Mouse (Mus musculus): ENCODE results near the gene Tbx20. TPM values are rescaled to one million over a fixed set of nuclear protein-coding genes. Genes with fewer than 3 reads are reported as not detected.

The Tbx20 gene
- polyA plus RNA-seq (2014; fragmentation: Illumina TruSeq; extraction: RNeasy Lipid Tissue Mini Kit (QIAGEN cat#74804); ENCODE audit: low read depth, low replicate concordance) = not detected

GRCm38 (mm10) chr9:24774160-24774969 lies at the start of gene Tbx20:
Gene Tbx20 (minus strand): TSS chr9:24774303.

GRCm38 (mm10) chr9:24695700-24696404 lies 78.3 kb downstream of the Tbx20 start, which contains the start of gene Dpy19l2:
Gene Dpy19l2 (minus strand): TSS chr9:24696293.

Other genes starting within 250 kb of the Tbx20 start
- gene Cypt4, start 149.1 kb downstream of the Tbx20 start, polyA plus RNA-seq (2014; fragmentation: Illumina TruSeq; extraction: RNeasy Lipid Tissue Mini Kit (QIAGEN cat#74804); ENCODE audit: low read depth, low replicate concordance) = not detected
- not detected for gene Dpy19l2, start 78.0 kb downstream of the Tbx20 start, polyA plus RNA-seq (2014; fragmentation: Illumina TruSeq; extraction: RNeasy Lipid Tissue Mini Kit (QIAGEN cat#74804); ENCODE audit: low read depth, low replicate concordance)

Data from kidney, adult 10 weeks (tissue).